Mouse (Mus musculus) hindbrain, embryonic 11.5 days (tissue): Measurements from ENCODE around the gene Ctcfl. TPM values are rescaled to one million over a fixed set of nuclear protein-coding genes. Genes with fewer than 3 reads are reported as not detected.
A peak's percentile ranks its signal among the peaks of the same experiment; 100 is the strongest.

ENCODE experiments used
- ATAC-seq: fragments of 200-750 bp; cut with Nextera tagmentation; 2 replicates; pipeline ENCODE4 v1.8.0; 2017; ENCODE audit warnings: mild to moderate bottlenecking, moderate TSS enrichment, moderate library complexity; ENCODE audit not compliant: low FRiP score
- DNase-seq: peaks from one replicate; pipeline ENCODE4 v3.0.0-alpha.2; 2015; ENCODE audit warnings: low spot score
- H3K27ac ChIP-seq: fragments of 300-500 bp; sonication (generic); 2 replicates; pipeline ENCODE4 v1.5.1; 2014; ENCODE audit warnings: mild to moderate bottlenecking, low read depth, low read length
- H3K27me3 ChIP-seq: fragments of 300-500 bp; sonication (generic); 2 replicates; pipeline ENCODE4 v1.6.1; 2014; ENCODE audit warnings: mild to moderate bottlenecking, low read length, moderate library complexity, mixed read lengths; ENCODE audit not compliant: control insufficient read depth, insufficient read depth
- H3K36me3 ChIP-seq: fragments of 300-500 bp; sonication (generic); 2 replicates; pipeline ENCODE4 v1.6.1; 2014; ENCODE audit warnings: mild to moderate bottlenecking, low read length, moderate library complexity, mixed read lengths; ENCODE audit not compliant: control insufficient read depth, insufficient read depth
- H3K4me1 ChIP-seq: fragments of 300-500 bp; sonication (generic); replicated peaks from 2 replicates; pipeline ENCODE4 v1.6.1; 2014; ENCODE audit warnings: low read length, mixed read lengths; ENCODE audit not compliant: control insufficient read depth, insufficient read depth
- H3K4me2 ChIP-seq: fragments of 300-500 bp; sonication (generic); replicated peaks from 2 replicates; pipeline ENCODE4 v1.6.1; 2014; ENCODE audit warnings: mild to moderate bottlenecking, low read depth, low read length
- H3K4me3 ChIP-seq: fragments of 300-500 bp; sonication (generic); 2 replicates; pipeline ENCODE4 v1.5.1; 2014; ENCODE audit warnings: low read depth, low read length
- H3K9ac ChIP-seq: fragments of 300-500 bp; sonication (generic); 2 replicates; pipeline ENCODE4 v1.6.1; 2014; ENCODE audit warnings: low read depth, low read length
- H3K9me3 ChIP-seq: fragments of 300-500 bp; sonication (generic); 2 replicates; pipeline ENCODE4 v1.6.1; 2016; ENCODE audit warnings: low read length; ENCODE audit not compliant: control insufficient read depth
- WGBS: fragments of 180-500 bp; shearing (Covaris S2); extraction: QIAGEN DNeasy Blood & Tissue Kit; methylation state at CpG from one replicate; pipeline ENCODE4 v1.1.7; 2014; 5-methylcytosine and 5-hydroxymethylcytosine counted together
- polyA plus RNA-seq: library from polyadenylated mRNA; unstranded; fragments of >200 nt; fragmentation: Nextera tagmentation; extraction: Ambion mirVana; gene quantifications from 2 replicates; pipeline ENCODE4 v1.2.1, GENCODE M21; 2014

The Ctcfl gene
- polyA plus RNA-seq, 1 experiment from 2014 or later: 0.06 TPM

GRCm38 (mm10) chr2:173083106-173083505 lies 36.2 kb downstream of the Ctcfl start:
- 85% methylated on average over 9 of the region's 9 CpGs for WGBS
- no peaks in the 10 kb centered on the region for H3K36me3 ChIP-seq
- H3K4me1 ChIP-seq: no peaks in the 10 kb centered on the region
- no peaks in the 10 kb centered on the region for H3K9me3 ChIP-seq
- ATAC-seq (no peak), DNase-seq (no peak)
- H3K4me3 ChIP-seq: no peak overlapping the region
- no peak overlapping the region for H3K4me2 ChIP-seq
- no peak overlapping the region for H3K9ac ChIP-seq
- no peak overlapping the region for H3K27ac ChIP-seq
- H3K27me3 ChIP-seq: no peaks in the 10 kb centered on the region

- no peak for ATAC-seq
These were observed 36.6 kb downstream of the Ctcfl start for GRCm38 (mm10) chr2:173082706-173083105.

GRCm38 (mm10) chr2:173080785-173081241 lies 38.5 kb downstream of the Ctcfl start:
- H3K36me3 ChIP-seq: no peaks in the 10 kb centered on the region
- no peaks in the 10 kb centered on the region for H3K9me3 ChIP-seq
- no peaks in the 10 kb centered on the region for H3K27me3 ChIP-seq
- WGBS: 40% methylated on average over 10 of the region's 10 CpGs
- no peaks in the 10 kb centered on the region for H3K4me1 ChIP-seq
- peak; percentile 87 for DNase-seq
- ATAC-seq: peak; percentile 64
- H3K4me3 ChIP-seq: no peak overlapping the region
- H3K9ac ChIP-seq: no peak overlapping the region
- no peak overlapping the region for H3K27ac ChIP-seq
- no peak overlapping the region for H3K4me2 ChIP-seq

More at GRCm38 (mm10) chr2:173082706-173083105, 36.6 kb downstream of the Ctcfl start:
- Histone ChIP-seq H3K9me3 (no peaks in the 10 kb centered on the region), H3K27ac (no peak overlapping the region), H3K4me3 (no peak overlapping the region), H3K9ac (no peak overlapping the region), H3K27me3 (no peaks in the 10 kb centered on the region), H3K36me3 (no peaks in the 10 kb centered on the region), H3K4me1 (no peaks in the 10 kb centered on the region), H3K4me2 (no peak overlapping the region)
- DNase-seq: no peak
- 91% methylated on average over 3 of the region's 3 CpGs for WGBS

- 66% methylated on average over 10 of the region's 10 CpGs for WGBS
- peak; percentile 2; the same call in 1 of the 2 replicates for ATAC-seq
- no peak for DNase-seq
- Histone ChIP-seq H3K9me3 (no peaks in the 10 kb centered on the region), H3K27ac (no peak overlapping the region), H3K4me3 (no peak overlapping the region), H3K4me1 (no peaks in the 10 kb centered on the region), H3K27me3 (no peaks in the 10 kb centered on the region), H3K9ac (no peak overlapping the region), H3K36me3 (no peaks in the 10 kb centered on the region), H3K4me2 (no peak overlapping the region)
These were observed 39.4 kb downstream of the Ctcfl start for GRCm38 (mm10) chr2:173079766-173080549.

GRCm38 (mm10) chr2:173076921-173077320 lies 42.4 kb downstream of the Ctcfl start:
- ATAC-seq: no peak
- no peak for DNase-seq
- Histone ChIP-seq H3K4me2 (no peak overlapping the region), H3K4me1 (no peaks in the 10 kb centered on the region), H3K27me3 (no peaks in the 10 kb centered on the region), H3K27ac (no peak overlapping the region), H3K4me3 (no peak overlapping the region), H3K36me3 (no peaks in the 10 kb centered on the region), H3K9ac (no peak overlapping the region), H3K9me3 (no peaks in the 10 kb centered on the region)
- WGBS: 80% methylated on average over 9 of the region's 9 CpGs

- Histone ChIP-seq H3K9me3 (no peaks in the 10 kb centered on the region), H3K27ac (no peak overlapping the region), H3K4me3 (no peak overlapping the region), H3K4me2 (no peak overlapping the region), H3K4me1 (no peaks in the 10 kb centered on the region), H3K27me3 (no peaks in the 10 kb centered on the region), H3K36me3 (no peaks in the 10 kb centered on the region), H3K9ac (no peak overlapping the region)
- ATAC-seq: no peak
- DNase-seq: no peak
- WGBS: 81% methylated on average over 5 of the region's 5 CpGs
These were observed 45.7 kb downstream of the Ctcfl start for GRCm38 (mm10) chr2:173073666-173074065.

GRCm38 (mm10) chr2:173072948-173073347 lies 46.4 kb downstream of the Ctcfl start:
- ATAC-seq: no peak
- no peak overlapping the region for H3K4me3 ChIP-seq

GRCm38 (mm10) chr2:173064864-173065263 lies 54.5 kb downstream of the Ctcfl start:
- Histone ChIP-seq H3K36me3 (no peaks in the 10 kb centered on the region), H3K9me3 (no peaks in the 10 kb centered on the region), H3K4me2 (no peak overlapping the region), H3K27me3 (no peaks in the 10 kb centered on the region), H3K4me1 (no peaks in the 10 kb centered on the region), H3K4me3 (no peak overlapping the region), H3K27ac (no peak overlapping the region), H3K9ac (no peak overlapping the region)
- DNase-seq (no peak), ATAC-seq (no peak)
- WGBS: 100% methylated on average over 2 of the region's 2 CpGs

More at GRCm38 (mm10) chr2:173072948-173073347, 46.4 kb downstream of the Ctcfl start:
- H3K36me3 ChIP-seq: no peaks in the 10 kb centered on the region
- H3K27ac ChIP-seq: no peak overlapping the region
- no peaks in the 10 kb centered on the region for H3K9me3 ChIP-seq
- no peak overlapping the region for H3K9ac ChIP-seq
- H3K4me2 ChIP-seq: no peak overlapping the region
- DNase-seq: no peak
- H3K27me3 ChIP-seq: no peaks in the 10 kb centered on the region
- H3K4me1 ChIP-seq: no peaks in the 10 kb centered on the region
- WGBS: 94% methylated on average over 7 of the region's 7 CpGs

- H3K4me1 ChIP-seq: no peaks in the 10 kb centered on the region
- no peak overlapping the region for H3K9ac ChIP-seq
- ATAC-seq (no peak), DNase-seq (no peak)
- H3K4me3 ChIP-seq: no peak overlapping the region
- H3K9me3 ChIP-seq: no peaks in the 10 kb centered on the region
- H3K27ac ChIP-seq: no peak overlapping the region
- no CpG with 5 or more reads among the region's 1 CpGs for WGBS
- H3K36me3 ChIP-seq: no peaks in the 10 kb centered on the region
- no peaks in the 10 kb centered on the region for H3K27me3 ChIP-seq
- H3K4me2 ChIP-seq: no peak overlapping the region
These were observed 56.1 kb downstream of the Ctcfl start for GRCm38 (mm10) chr2:173063219-173063618.
